Mouse (Mus musculus) limb, embryonic 10.5 days (tissue): ENCODE data around the gene Cul7. TPM values are rescaled to one million over a fixed set of nuclear protein-coding genes. Genes with fewer than 3 reads are reported as not detected.

ENCODE experiments used
- DNase-seq: peaks from one replicate; pipeline ENCODE4 v3.0.0-alpha.2; 2017; ENCODE audit warnings: low spot score
- H3K27ac ChIP-seq: fragments of 300-500 bp; sonication (generic); 2 replicates; pipeline ENCODE4 v1.5.1; 2016; ENCODE audit warnings: mild to moderate bottlenecking
- H3K27me3 ChIP-seq: fragments of 300-500 bp; sonication (generic); 2 replicates; pipeline ENCODE4 v1.6.1; 2016; ENCODE audit warnings: low read depth, mild to moderate bottlenecking; ENCODE audit not compliant: poor library complexity, severe bottlenecking
- H3K36me3 ChIP-seq: fragments of 300-500 bp; sonication (generic); 2 replicates; pipeline ENCODE4 v1.6.1; 2016; ENCODE audit warnings: mild to moderate bottlenecking, moderate library complexity
- H3K4me1 ChIP-seq: fragments of 300-500 bp; sonication (generic); 2 replicates; pipeline ENCODE4 v1.6.1; 2016
- H3K4me3 ChIP-seq: fragments of 300-500 bp; sonication (generic); 2 replicates; pipeline ENCODE4 v1.5.1; 2016; ENCODE audit warnings: mild to moderate bottlenecking, moderate library complexity
- H3K9me3 ChIP-seq: fragments of 300-500 bp; sonication (generic); replicated peaks from 2 replicates; pipeline ENCODE4 v1.6.1; 2016; ENCODE audit warnings: mild to moderate bottlenecking
- WGBS: fragments of 180-500 bp; shearing (Covaris S2); methylation state at CpG from one replicate; pipeline ENCODE4 v1.1.7; 2016; 5-methylcytosine and 5-hydroxymethylcytosine counted together
- polyA plus RNA-seq: library from polyadenylated mRNA; unstranded; fragments of >200 nt; fragmentation: Nextera tagmentation; extraction: Ambion mirVana; gene quantifications from 2 replicates; pipeline ENCODE4 v1.2.1, GENCODE M21; 2016

The Cul7 gene
- polyA plus RNA-seq, 1 experiment from 2014 or later: 48.0 TPM

DNA sequence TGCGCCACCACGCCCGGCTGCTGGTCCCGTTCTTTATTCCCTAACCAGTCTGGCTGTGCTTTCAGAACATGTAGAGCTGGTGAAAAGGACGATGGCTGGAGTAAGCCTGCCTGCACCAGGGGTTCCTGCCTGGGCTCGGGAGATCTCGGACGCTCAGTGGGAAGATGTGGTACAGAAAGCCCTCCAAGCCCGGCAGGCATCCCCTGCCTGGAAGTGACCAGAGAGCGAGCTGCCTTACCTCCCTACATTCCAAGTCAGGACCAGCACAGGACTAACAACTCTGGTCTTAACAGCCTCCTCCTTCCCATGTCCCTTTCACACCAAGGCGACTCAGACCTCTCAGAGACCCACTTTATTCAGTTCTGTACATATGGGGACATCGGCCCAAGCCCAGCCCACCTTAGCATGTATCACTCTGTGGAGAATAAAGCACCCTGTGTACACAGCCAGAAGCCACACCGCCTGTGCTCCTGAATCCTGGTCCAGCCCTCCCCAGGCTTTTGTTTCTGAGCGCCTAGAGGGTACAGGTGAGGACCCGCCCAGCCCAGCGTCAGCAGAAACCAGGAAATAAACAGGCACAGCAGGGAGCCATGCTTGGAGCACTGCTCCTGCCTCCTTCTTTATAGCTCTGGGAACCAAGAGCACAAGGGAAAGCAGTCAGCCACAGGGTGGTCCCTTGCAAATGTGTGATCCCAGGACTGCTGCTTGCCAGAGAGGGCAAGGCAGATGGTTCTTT is 32.7 kb downstream of the Cul7 start:
- peaks cover 65% of the 10 kb centered on the region for H3K36me3 ChIP-seq
- peaks cover 38% of the 10 kb centered on the region for H3K4me1 ChIP-seq
- no peak overlapping the region for H3K4me3 ChIP-seq
- WGBS: 86% methylated on average over 16 of the region's 16 CpGs
- H3K9me3 ChIP-seq: no peaks in the 10 kb centered on the region
- H3K27ac ChIP-seq: no peak overlapping the region
- DNase-seq: no peak
- no peaks in the 10 kb centered on the region for H3K27me3 ChIP-seq

DNA sequence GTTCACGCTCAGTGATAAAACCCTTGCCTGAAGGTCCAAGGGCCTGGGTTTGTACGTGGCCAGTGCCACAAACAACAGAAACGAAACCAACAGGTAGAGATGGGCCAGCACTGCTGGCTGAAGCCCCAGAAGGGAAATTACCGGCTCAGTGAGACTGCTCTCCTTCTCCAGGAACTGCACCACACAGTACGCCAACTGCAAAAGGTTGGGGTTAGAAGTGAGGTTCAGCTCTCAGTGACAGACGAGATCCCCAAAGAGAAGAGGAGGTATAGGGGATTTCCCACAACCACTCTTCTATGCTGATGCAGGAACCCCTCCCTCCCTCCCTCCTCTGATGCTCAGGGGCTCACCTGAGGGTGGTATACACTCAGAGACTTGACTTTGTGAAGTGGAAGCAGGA is 35.8 kb downstream of the Cul7 start:
- Histone ChIP-seq H3K27ac (no peak overlapping the region), H3K27me3 (no peaks in the 10 kb centered on the region), H3K4me1 (peaks cover 14% of the 10 kb centered on the region), H3K4me3 (no peak overlapping the region), H3K9me3 (no peaks in the 10 kb centered on the region), H3K36me3 (peaks cover 78% of the 10 kb centered on the region)
- WGBS: 92% methylated on average over 6 of the region's 6 CpGs
- DNase-seq: no peak

DNA sequence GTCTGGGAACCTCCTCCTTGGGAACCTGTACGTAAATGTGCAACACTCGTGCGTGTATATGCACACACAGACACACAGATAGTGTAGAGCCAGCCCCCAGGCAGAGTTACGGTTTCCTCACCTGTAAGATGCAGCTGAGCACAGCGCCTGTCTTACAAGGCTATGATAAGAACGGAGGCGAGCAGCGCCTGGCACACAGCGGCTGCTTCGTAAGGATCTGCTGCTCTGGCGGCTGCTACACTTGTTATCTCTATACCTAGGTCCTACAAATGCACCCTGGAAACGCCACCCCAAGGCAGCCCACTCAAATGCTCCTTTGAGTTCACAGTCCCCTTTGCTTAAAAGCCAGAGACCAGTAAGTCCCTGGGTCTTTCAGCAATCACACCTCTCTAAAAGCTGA is 40.5 kb downstream of the Cul7 start:
- H3K27me3 ChIP-seq: no peaks in the 10 kb centered on the region
- 95% methylated on average over 12 of the region's 12 CpGs for WGBS

DNA sequence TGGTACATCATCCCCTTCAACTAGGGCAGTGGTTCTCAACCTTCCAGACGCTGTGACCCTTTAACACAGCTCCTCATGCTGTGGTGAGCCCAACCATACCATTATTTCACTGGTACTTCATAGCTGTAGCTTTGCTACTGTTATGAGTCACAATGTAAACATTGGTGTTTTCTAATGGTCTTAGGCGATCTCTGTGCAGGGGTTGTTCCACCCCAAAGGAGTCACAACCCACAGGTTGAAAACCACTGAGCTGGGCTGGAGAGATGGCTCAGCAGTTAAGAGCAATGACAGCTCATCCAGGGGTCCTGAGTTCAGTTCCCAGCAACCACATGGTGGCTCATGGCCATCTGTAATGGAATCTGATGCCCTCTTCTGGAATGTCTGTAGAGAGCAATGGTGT is 41.3 kb downstream of the Cul7 start:
- H3K4me3 ChIP-seq: no peak overlapping the region
- peaks cover 87% of the 10 kb centered on the region for H3K36me3 ChIP-seq
- no peak overlapping the region for H3K27ac ChIP-seq
- H3K9me3 ChIP-seq: no peaks in the 10 kb centered on the region
- 91% methylated on average over 2 of the region's 2 CpGs for WGBS
- DNase-seq: no peak
- no peaks in the 10 kb centered on the region for H3K4me1 ChIP-seq
- H3K27me3 ChIP-seq: no peaks in the 10 kb centered on the region

More for the DNA sequence above, 40.5 kb downstream of the Cul7 start:
- Histone ChIP-seq H3K4me1 (no peaks in the 10 kb centered on the region), H3K9me3 (no peaks in the 10 kb centered on the region), H3K4me3 (no peak overlapping the region), H3K36me3 (peaks cover 87% of the 10 kb centered on the region), H3K27ac (no peak overlapping the region)
- no peak for DNase-seq

DNA sequence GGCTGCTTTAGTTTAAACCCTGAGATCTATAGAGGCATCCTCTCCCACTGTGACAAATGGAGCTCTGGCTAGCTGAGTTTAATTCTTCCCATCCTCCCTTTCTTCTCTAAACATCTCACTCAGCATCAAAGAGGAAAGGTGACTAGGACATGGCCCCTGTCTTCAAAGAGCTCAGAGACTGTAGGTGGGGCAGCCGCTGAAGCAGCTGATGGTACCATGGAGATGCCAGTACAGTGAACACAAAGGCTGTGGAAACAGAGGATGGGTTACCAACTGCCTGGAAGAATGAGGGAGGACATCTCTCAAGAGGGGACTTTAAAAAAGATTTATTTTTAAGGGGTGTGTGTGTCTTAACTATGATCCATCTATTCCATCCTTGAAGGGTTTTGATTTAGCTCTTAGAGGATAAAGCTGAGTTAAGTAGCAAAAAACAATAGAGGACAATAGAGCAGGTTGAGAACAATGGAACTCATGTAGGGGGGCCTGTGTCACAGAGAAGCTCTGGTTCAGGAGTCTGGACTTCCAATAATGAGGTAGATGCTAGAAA is 44.5 kb downstream of the Cul7 start:
- WGBS: 69% methylated on average over 1 of the region's 1 CpGs
- no peak for DNase-seq
- no peak overlapping the region for H3K27ac ChIP-seq
- H3K4me1 ChIP-seq: no peaks in the 10 kb centered on the region
- no peaks in the 10 kb centered on the region for H3K9me3 ChIP-seq
- no peak overlapping the region for H3K4me3 ChIP-seq
- peaks cover 91% of the 10 kb centered on the region for H3K36me3 ChIP-seq
- H3K27me3 ChIP-seq: no peaks in the 10 kb centered on the region

- no peak for DNase-seq
- Histone ChIP-seq H3K27ac (no peak overlapping the region), H3K4me1 (peaks cover 23% of the 10 kb centered on the region), H3K4me3 (no peak overlapping the region), H3K36me3 (peaks cover 85% of the 10 kb centered on the region), H3K27me3 (no peaks in the 10 kb centered on the region), H3K9me3 (no peaks in the 10 kb centered on the region)
- WGBS: 89% methylated on average over 6 of the region's 6 CpGs
These were observed 48.4 kb downstream of the Cul7 start for GRCm38 (mm10) chr17:46698515-46698914.

DNA sequence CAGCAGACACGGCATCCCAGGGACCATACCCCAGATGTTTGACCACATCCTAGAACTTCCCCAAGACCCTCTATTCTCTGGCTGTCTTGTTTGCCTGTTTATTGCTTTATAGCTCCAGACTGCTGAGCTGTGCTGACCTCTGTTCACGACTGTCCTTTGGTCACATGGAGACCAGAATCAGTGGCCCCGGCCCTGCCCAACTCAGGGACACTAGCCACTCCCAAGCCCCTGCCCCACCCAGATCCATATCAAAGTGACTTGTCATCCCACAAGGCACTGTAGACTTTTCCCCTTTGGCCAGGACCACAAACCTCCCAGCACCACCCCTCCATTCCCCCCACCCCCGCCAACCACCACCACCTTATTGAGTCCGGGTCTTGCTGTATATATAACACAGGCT is 49.1 kb downstream of the Cul7 start:
- Histone ChIP-seq H3K27me3 (no peaks in the 10 kb centered on the region), H3K9me3 (no peaks in the 10 kb centered on the region), H3K36me3 (peaks cover 78% of the 10 kb centered on the region), H3K4me3 (no peak overlapping the region), H3K4me1 (peaks cover 30% of the 10 kb centered on the region), H3K27ac (no peak overlapping the region)
- 55% methylated on average over 5 of the region's 5 CpGs for WGBS
- no peak for DNase-seq

- WGBS: 78% methylated on average over 3 of the region's 3 CpGs
- Histone ChIP-seq H3K36me3 (peaks cover 71% of the 10 kb centered on the region), H3K4me1 (peaks cover 31% of the 10 kb centered on the region), H3K27ac (no peak overlapping the region), H3K9me3 (no peaks in the 10 kb centered on the region), H3K4me3 (no peak overlapping the region), H3K27me3 (no peaks in the 10 kb centered on the region)
- no peak for DNase-seq
These were observed 49.8 kb downstream of the Cul7 start for GRCm38 (mm10) chr17:46699912-46700311.

GRCm38 (mm10) chr17:46701489-46701888 is 51.4 kb downstream of the Cul7 start:
- 89% methylated on average over 12 of the region's 12 CpGs for WGBS
- Histone ChIP-seq H3K36me3 (peaks cover 57% of the 10 kb centered on the region), H3K9me3 (no peaks in the 10 kb centered on the region), H3K27me3 (no peaks in the 10 kb centered on the region), H3K27ac (no peak overlapping the region; the same call in 1 of the 2 replicates), H3K4me3 (peak overlapping the region; percentile 15; the same call in 1 of the 2 replicates), H3K4me1 (peaks cover 39% of the 10 kb centered on the region)
- no peak for DNase-seq

DNA sequence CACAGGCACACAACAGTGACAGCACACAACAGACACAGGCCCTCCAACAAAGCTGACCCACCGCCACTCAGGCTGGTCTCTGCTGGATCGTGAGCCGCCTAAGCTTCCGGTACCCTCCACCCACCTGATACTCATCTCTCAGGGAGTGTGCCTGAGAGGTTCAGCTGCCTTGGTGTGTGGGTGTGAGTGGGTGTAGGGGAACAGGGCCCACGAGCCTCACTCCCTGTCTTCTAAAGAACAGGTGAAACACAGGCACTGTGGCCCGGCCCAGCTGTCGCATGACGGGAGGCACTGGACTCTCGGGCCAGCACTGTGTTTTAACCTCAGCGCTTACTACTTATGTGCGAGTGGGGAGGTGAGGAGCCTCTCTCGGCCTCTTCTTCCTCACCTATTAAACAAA is 52.0 kb downstream of the Cul7 start:
- H3K27ac ChIP-seq: peak overlapping the region; percentile 19; the same call in 1 of the 2 replicates
- H3K9me3 ChIP-seq: no peaks in the 10 kb centered on the region
- no peak for DNase-seq
- peak overlapping the region; percentile 15; the same call in 1 of the 2 replicates for H3K4me3 ChIP-seq
- peaks cover 52% of the 10 kb centered on the region for H3K36me3 ChIP-seq
- 91% methylated on average over 12 of the region's 12 CpGs for WGBS
- H3K27me3 ChIP-seq: no peaks in the 10 kb centered on the region
- peaks cover 39% of the 10 kb centered on the region for H3K4me1 ChIP-seq

- H3K9me3 ChIP-seq: no peaks in the 10 kb centered on the region
- H3K4me3 ChIP-seq: peak overlapping the region; percentile 95; the same call in 1 of the 2 replicates
- H3K27me3 ChIP-seq: no peaks in the 10 kb centered on the region
- 90% methylated on average over 5 of the region's 5 CpGs for WGBS
- DNase-seq: no peak
- peaks cover 39% of the 10 kb centered on the region for H3K4me1 ChIP-seq
- H3K36me3 ChIP-seq: peaks cover 48% of the 10 kb centered on the region
- no peak overlapping the region for H3K27ac ChIP-seq
These were observed 52.4 kb downstream of the Cul7 start for GRCm38 (mm10) chr17:46702506-46702905.

DNA sequence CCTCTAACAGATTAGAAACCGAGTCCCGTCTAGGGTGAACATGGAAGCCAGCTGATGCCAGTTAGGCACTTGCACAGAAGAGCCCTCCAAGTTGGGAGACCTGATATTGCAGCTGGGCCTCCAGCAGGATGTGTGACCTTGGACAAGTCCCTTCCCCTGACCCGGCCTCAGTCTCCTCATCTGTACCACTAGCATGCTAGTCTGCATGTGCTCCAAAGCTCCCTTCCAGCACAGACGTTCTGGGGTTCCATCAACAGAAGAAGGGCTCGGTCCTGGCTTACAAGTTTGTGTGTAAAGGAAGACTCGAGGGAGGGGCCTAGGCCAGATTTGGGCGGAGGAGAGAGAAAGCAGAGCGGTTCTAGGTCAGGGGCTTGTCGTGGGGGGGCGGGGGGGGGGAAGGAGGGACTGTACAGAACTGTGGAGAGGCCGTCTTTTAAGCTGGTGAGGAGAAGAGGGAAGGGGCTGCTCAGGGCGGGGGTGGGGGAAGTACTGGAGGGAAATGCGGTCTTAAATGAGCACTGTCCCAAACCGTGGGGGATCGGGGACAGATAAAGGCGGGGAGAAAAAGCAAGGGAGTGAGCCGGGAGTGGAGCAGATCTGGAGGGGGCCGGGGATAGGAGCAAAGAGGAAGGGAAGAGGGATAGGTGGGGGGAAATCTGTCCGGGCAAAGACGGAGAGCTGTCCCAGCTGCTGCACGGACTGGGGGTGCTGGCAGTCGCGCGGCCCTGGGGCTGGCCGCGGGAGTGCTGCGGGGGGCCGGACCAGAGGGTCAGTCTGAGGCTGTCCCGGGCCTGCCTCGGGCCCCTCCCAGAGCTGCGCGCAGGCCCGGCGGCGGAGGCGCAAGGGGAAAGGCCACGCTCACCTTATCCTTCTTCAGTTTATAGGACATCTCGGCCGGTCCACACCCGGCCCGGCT is 54.1 kb downstream of the Cul7 start:
- WGBS: 6% methylated on average over 41 of the region's 41 CpGs
- Histone ChIP-seq H3K4me1 (peaks cover 39% of the 10 kb centered on the region), H3K36me3 (peaks cover 31% of the 10 kb centered on the region), H3K27ac (peak overlapping the region; percentile 94), H3K9me3 (no peaks in the 10 kb centered on the region), H3K4me3 (peak overlapping the region; percentile 95), H3K27me3 (no peaks in the 10 kb centered on the region)
- no peak for DNase-seq
